Mouse (Mus musculus): ENCODE results near the gene Rpl10. TPM values are rescaled to one million over a fixed set of nuclear protein-coding genes. Genes with fewer than 3 reads are reported as not detected.

Rpl10 gene
- 838 and 891 TPM in 2 replicates for polyA plus RNA-seq (2015; fragmentation: Nextera tagmentation; extraction: Ambion mirVana)

- peak; percentile 96 for DNase-seq (ENCODE audit: low spot score)
Measured at GRCm38 (mm10) chrX:74270062-74270901, at the start of gene Rpl10. Rpl10 (plus strand) TSS chrX:74270812.

- no peak for DNase-seq (ENCODE audit: low spot score)
Measured at GRCm38 (mm10) chrX:74230038-74230437, 40.6 kb upstream of the Rpl10 start.

GRCm38 (mm10) chrX:74233196-74233595, 37.4 kb upstream of the Rpl10 start:
- DNase-seq (ENCODE audit: low spot score) = no peak

GRCm38 (mm10) chrX:74240332-74240731, 30.3 kb upstream of the Rpl10 start:
- DNase-seq (ENCODE audit: low spot score) = no peak

- DNase-seq (ENCODE audit: low spot score) = no peak
Measured at GRCm38 (mm10) chrX:74243396-74243795, 27.2 kb upstream of the Rpl10 start.

- DNase-seq (ENCODE audit: low spot score) = peak; percentile 88
Measured at GRCm38 (mm10) chrX:74243807-74244206, 26.8 kb upstream of the Rpl10 start.

- DNase-seq (ENCODE audit: low spot score) = peak; percentile 61
Measured at GRCm38 (mm10) chrX:74244614-74245083, 26.0 kb upstream of the Rpl10 start.

- no peak for DNase-seq (ENCODE audit: low spot score)
Measured at GRCm38 (mm10) chrX:74245107-74245506, 25.5 kb upstream of the Rpl10 start.

GRCm38 (mm10) chrX:74245687-74246086, 24.9 kb upstream of the Rpl10 start:
- DNase-seq (ENCODE audit: low spot score) = peak; percentile 71

- DNase-seq (ENCODE audit: low spot score) = peak; percentile 88
Measured at GRCm38 (mm10) chrX:74246213-74246681, 24.4 kb upstream of the Rpl10 start.

- no peak for DNase-seq (ENCODE audit: low spot score)
Measured at GRCm38 (mm10) chrX:74246693-74247092, 23.9 kb upstream of the Rpl10 start.

- DNase-seq (ENCODE audit: low spot score) = peak; percentile 58
Measured at GRCm38 (mm10) chrX:74248651-74249050, 22.0 kb upstream of the Rpl10 start.

- peak; percentile 46 for DNase-seq (ENCODE audit: low spot score)
Measured at GRCm38 (mm10) chrX:74249615-74250014, 21.0 kb upstream of the Rpl10 start, which contains the start of gene Flna. Flna (minus strand) TSS chrX:74249820.

- DNase-seq (ENCODE audit: low spot score) = peak; percentile 84
Measured at GRCm38 (mm10) chrX:74254153-74254887, 16.3 kb upstream of the Rpl10 start, which contains the start of gene Emd. Emd (plus strand) TSS chrX:74254687.

- no peak for DNase-seq (ENCODE audit: low spot score)
Measured at GRCm38 (mm10) chrX:74254888-74255565, 15.6 kb upstream of the Rpl10 start.

GRCm38 (mm10) chrX:74257746-74258145, 12.9 kb upstream of the Rpl10 start:
- no peak for DNase-seq (ENCODE audit: low spot score)

- DNase-seq (ENCODE audit: low spot score) = no peak
Measured at GRCm38 (mm10) chrX:74269736-74270061, 913 bp upstream of the Rpl10 start.

GRCm38 (mm10) chrX:74270902-74271551, 415 bp downstream of the Rpl10 start:
- peak; percentile 18 for DNase-seq (ENCODE audit: low spot score)

- no peak for DNase-seq (ENCODE audit: low spot score)
Measured at GRCm38 (mm10) chrX:74273422-74274322, 3.1 kb downstream of the Rpl10 start.

GRCm38 (mm10) chrX:74277916-74278315, 7.3 kb downstream of the Rpl10 start:
- no peak for DNase-seq (ENCODE audit: low spot score)
